Mouse (Mus musculus) erythroblast, embryonic 14.5 days (primary cell): Measurements from ENCODE around the gene Nat8f6.

ENCODE experiments used
- GATA1 ChIP-seq: IDR thresholded peaks from 2 replicates; pipeline ENCODE4 v1.6.1; 2012; ENCODE audit warnings: low read length, inconsistent platforms, mixed read lengths
- TAL1 ChIP-seq: IDR thresholded peaks from 3 replicates; pipeline ENCODE4 v1.6.1; 2012; ENCODE audit warnings: low read length, inconsistent platforms, mixed read lengths

DNA sequence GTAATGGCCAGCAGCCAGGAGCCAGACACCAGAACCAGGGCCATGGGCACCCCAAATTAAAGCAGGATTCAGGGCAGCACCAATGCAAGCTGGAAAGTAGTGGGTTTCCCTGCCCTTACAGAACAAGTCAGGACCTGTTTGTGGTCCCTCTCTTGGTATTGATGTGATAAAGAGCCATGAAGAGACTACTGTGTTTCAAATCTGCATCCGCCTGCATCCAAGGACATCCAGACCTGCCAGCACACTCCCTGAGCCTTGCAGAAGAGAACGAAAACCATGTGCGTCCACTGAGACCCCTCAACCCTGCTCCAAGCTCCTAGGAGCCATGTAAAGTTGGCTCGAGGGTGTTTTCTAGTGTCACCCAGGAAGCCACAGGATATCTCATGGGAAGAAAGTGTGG is 27.4 kb upstream of the Nat8f6 start:
- no peak for TF ChIP-seq TAL1
- no peak for TF ChIP-seq GATA1
